In genomic region chr4:103208553-103208952, GRCm38 (mm10) we compare ENCODE assay signal across 24 mouse cellular contexts. TPM values are rescaled to one million over a fixed set of nuclear protein-coding genes. Genes with fewer than 3 reads are reported as not detected.
DNase-seq lines count a peak whose midpoint lies in the region; ATAC-seq and TF ChIP-seq lines count a peak whose summit lies in the region.
"Had no signal": no experiment of that assay in that cellular context is flagged by ENCODE, and none has a peak within 500 bp of the region (broad histone marks: within the 10 kb centered on the region; RNA-seq: fewer than 3 reads in every experiment).

No protein-coding gene starts in this region.

- H3K9ac ChIP-seq in forebrain, embryonic 13.5 days: no peak overlapping the region
- H3K9ac ChIP-seq: embryonic facial prominence, embryonic 12.5 days had no signal

- DNase-seq in 416B (ENCODE audit: low read depth) (peak; percentile 56), G1E (ENCODE audit: low spot score) (no peak)
- DNase-seq in adrenal gland, postnatal 14 days: no peak
- no peak for DNase-seq in thymus, postnatal 0 days (ENCODE audit: low spot score)
- DNase-seq: adrenal gland, adult 8-10 months; adrenal gland, postnatal 25 days; B cell, adult 2 months; cerebellum, adult 11 months; cerebellum, adult 18-20 months; cerebellum, adult 8-10 months; cerebellum, adult 9-11 months; cerebellum, postnatal 14 days; cerebellum, postnatal 36 days had no signal

- ATAC-seq in G1E (ENCODE audit: extremely low read depth, insufficient number of reproducible peaks, low FRiP score, poor library complexity, severe bottlenecking): peak; percentile 69
- ATAC-seq in common myeloid progenitor, adult 5-6 weeks (replicated peaks; ENCODE audit: low read depth, poor library complexity, severe bottlenecking): peak; percentile 52; the same call in 1 of the 2 replicates
- 0 out of 2 replicates have a peak, but pooled peaks have one; percentile 6 for ATAC-seq in megakaryocyte progenitor cell, adult 5-6 weeks (replicated peaks; ENCODE audit: poor library complexity)
- no peak for ATAC-seq in forebrain, embryonic 13.5 days
- ATAC-seq: activated CD4-positive, CD25-positive, alpha-beta regulatory T cell, adult 4 months; CD4-positive, CD25-positive, alpha-beta regulatory T cell, adult 4 months; forebrain, embryonic 14.5 days; forebrain, embryonic 16.5 days; Patski had no signal

- H3K9me3 ChIP-seq in G1E (replicated peaks): no peaks in the 10 kb centered on the region
- H3K9me3 ChIP-seq in forebrain, embryonic 13.5 days (replicated peaks): no peaks in the 10 kb centered on the region
- H3K9me3 ChIP-seq: embryonic facial prominence, embryonic 10.5 days; embryonic facial prominence, embryonic 12.5 days had no signal

- no peak for TF ChIP-seq CTCF in G1E (IDR thresholded peaks at IDR 0.05; ENCODE audit: low read depth, low read length)

- H3K4me1 ChIP-seq in G1E (ENCODE audit: insufficient read depth, low read depth, low read length): peaks cover 38% of the 10 kb centered on the region
- H3K4me1 ChIP-seq in forebrain, embryonic 13.5 days: peaks cover 9% of the 10 kb centered on the region

- H3K27me3 ChIP-seq in G1E (ENCODE audit: insufficient read depth, low read length): no peaks in the 10 kb centered on the region
- no peaks in the 10 kb centered on the region for H3K27me3 ChIP-seq in forebrain, embryonic 13.5 days
- H3K27me3 ChIP-seq: CH12.LX; embryonic facial prominence, embryonic 12.5 days; Patski had no signal

- WGBS in forebrain, embryonic 13.5 days: 90% methylated on average over 1 of the region's 1 CpGs

- peaks cover 70% of the 10 kb centered on the region for H3K36me3 ChIP-seq in G1E (replicated peaks)
- H3K36me3 ChIP-seq in forebrain, embryonic 13.5 days (ENCODE audit: poor library complexity, severe bottlenecking): peaks cover 42% of the 10 kb centered on the region

- H3K4me3 ChIP-seq in G1E (ENCODE audit: low read depth, low read length): no peak overlapping the region
- no peak overlapping the region for H3K4me3 ChIP-seq in forebrain, embryonic 13.5 days
- H3K4me3 ChIP-seq: embryonic facial prominence, embryonic 10.5 days; embryonic facial prominence, embryonic 12.5 days had no signal

- H3K27ac ChIP-seq in forebrain, embryonic 13.5 days: no peak overlapping the region
- H3K27ac ChIP-seq: embryonic facial prominence, embryonic 10.5 days; embryonic facial prominence, embryonic 12.5 days had no signal

- H3K4me2 ChIP-seq in forebrain, embryonic 13.5 days: no peak overlapping the region
- H3K4me2 ChIP-seq: embryonic facial prominence, embryonic 12.5 days had no signal

RNA-seq across cellular contexts. Expression of gene Slc35d1, which starts 6.4 kb away (rescaled TPM):
- 17.9 and 25.8 TPM in 2 replicates for total RNA-seq in G1E (2014; fragmentation: Nextera tagmentation)
- total RNA-seq in G1E (2017): 8.9 and 9.4 TPM in 2 replicates
- 1.3 and 1.6 TPM in 2 replicates for polyA plus RNA-seq in G1E (2012)
- total RNA-seq in common myeloid progenitor, adult 5-6 weeks (2017): 3.2 and 8.6 TPM in 2 replicates
- total RNA-seq in megakaryocyte progenitor cell, adult 5-6 weeks (2015): 16.8 and 20.3 TPM in 2 replicates
- total RNA-seq in megakaryocyte progenitor cell, adult 5-6 weeks (2017): 5.3 and 6.7 TPM in 2 replicates
- 13.1 and 17.0 TPM in 2 replicates for total RNA-seq in adrenal gland, postnatal 14 days (2021)
- 24.1 and 26.6 TPM in 2 replicates for polyA plus RNA-seq in thymus, postnatal 0 days (2015; fragmentation: Nextera tagmentation; extraction: Ambion mirVana)
- polyA plus RNA-seq in forebrain, embryonic 13.5 days (2015; fragmentation: Nextera tagmentation; extraction: Ambion mirVana): 4.5 and 5.2 TPM in 2 replicates
